8 mouse cellular contexts compared by ENCODE assay signal in genomic region chr14:51884031-51884544, GRCm38 (mm10). TPM values are rescaled to one million over a fixed set of nuclear protein-coding genes. Genes with fewer than 3 reads are reported as not detected.
DNase-seq lines count a peak whose midpoint lies in the region; ATAC-seq and TF ChIP-seq lines count a peak whose summit lies in the region.

No protein-coding gene starts in this region.

- peak overlapping the region; percentile 94 for H3K4me2 ChIP-seq in CH12.LX (ENCODE audit: insufficient read depth, low read depth, poor library complexity, severe bottlenecking)
- peak overlapping the region; percentile 82 for H3K4me2 ChIP-seq in forebrain, embryonic 13.5 days
- peak overlapping the region; percentile 91 for H3K4me2 ChIP-seq in liver, embryonic 15.5 days

- TF ChIP-seq CTCF in CH12.LX (conservative IDR thresholded peaks at IDR 0.05 in 1 of 2, IDR thresholded peaks at IDR 0.05 in 1 of 2; ENCODE audit: low read depth in 2 of 2, low read length in 2 of 2), result no peak

- DNase-seq in cerebellum, adult 9-10 months, result peak; percentile 50
- DNase-seq in CH12.LX (ENCODE audit: extremely low read depth), result peak; percentile 54
- no peak for DNase-seq in urinary bladder, postnatal 14 days (ENCODE audit: low spot score)
- DNase-seq in adrenal gland, postnatal 14 days, result no peak
- no peak for DNase-seq in gastrocnemius, postnatal 10 days

- H3K27ac ChIP-seq in CH12.LX (ENCODE audit: insufficient read depth, low read depth), result no peak overlapping the region
- peak overlapping the region; percentile 78 for H3K27ac ChIP-seq in forebrain, embryonic 13.5 days
- peak overlapping the region; percentile 38; the same call in 1 of the 2 replicates for H3K27ac ChIP-seq in liver, embryonic 15.5 days (replicated peaks)

- dilution Hi-C loops in CH12.LX (cut with MboI; ENCODE audit: extremely low pct_ligation_motif_present, extremely low pct_unique_long_range_greater_than_20kb, low sequenced_read_pairs), result no loop called here

- no peak for TF ChIP-seq POLR2A in CH12.LX (IDR thresholded peaks at IDR 0.05; ENCODE audit: low read depth, low read length)

- TF ChIP-seq EP300 in CH12.LX (IDR thresholded peaks at IDR 0.05; ENCODE audit: low read length), result no peak

- H3K27me3 ChIP-seq in CH12.LX (replicated peaks), result no peaks in the 10 kb centered on the region
- H3K27me3 ChIP-seq in forebrain, embryonic 13.5 days, result no peaks in the 10 kb centered on the region
- H3K27me3 ChIP-seq in liver, embryonic 15.5 days, result 0 out of 2 replicates have a peak, but pooled peaks cover 2% of the 10 kb centered on the region

- in situ Hi-C loops in CH12.LX (cut with MboI; ENCODE audit: low pct_ligation_motif_present, low pct_unique_long_range_greater_than_20kb, low sequenced_read_pairs), result no loop called here

- no peak for ATAC-seq in cerebellum, adult (ENCODE audit: insufficient number of reproducible peaks, low FRiP score, low TSS enrichment)
- peak; percentile 54 for ATAC-seq in forebrain, embryonic 13.5 days
- peak; percentile 26; the same call in 1 of the 2 replicates for ATAC-seq in liver, embryonic 15.5 days (ENCODE audit: insufficient read depth)

- peaks cover 17 to 29% of the 10 kb centered on the region in 2 experiments for H3K36me3 ChIP-seq in CH12.LX (replicated peaks in 1 of 2; ENCODE audit: control insufficient read depth in 1 of 2, insufficient read depth in 1 of 2, low read length in 1 of 2)
- H3K36me3 ChIP-seq in forebrain, embryonic 13.5 days (ENCODE audit: poor library complexity, severe bottlenecking), result peaks cover 25% of the 10 kb centered on the region
- peaks cover 25% of the 10 kb centered on the region for H3K36me3 ChIP-seq in liver, embryonic 15.5 days (replicated peaks)

- H3K79me2 ChIP-seq in CH12.LX (replicated peaks; ENCODE audit: control insufficient read depth, extremely low read depth, insufficient read depth, poor library complexity, severe bottlenecking), result peaks cover 13% of the 10 kb centered on the region

- H3K4me1 ChIP-seq in CH12.LX (ENCODE audit: control insufficient read depth in 1 of 2, insufficient read depth in 2 of 2), result peaks cover 0 to 15% of the 10 kb centered on the region in 2 experiments; a peak in 2 of 4 replicates
- peaks cover 18% of the 10 kb centered on the region for H3K4me1 ChIP-seq in forebrain, embryonic 13.5 days
- peaks cover 25% of the 10 kb centered on the region for H3K4me1 ChIP-seq in liver, embryonic 15.5 days (replicated peaks)

- H3K4me3 ChIP-seq in CH12.LX (replicated peaks in 1 of 3; ENCODE audit: low read depth in 2 of 3, low read length in 2 of 3, poor library complexity in 1 of 3), result peak overlapping the region; percentile 48 to 71 (median 63)
- peak overlapping the region; percentile 73 for H3K4me3 ChIP-seq in forebrain, embryonic 13.5 days
- peak overlapping the region; percentile 75 for H3K4me3 ChIP-seq in liver, embryonic 15.5 days (replicated peaks)

- TF ChIP-seq RAD21 in CH12.LX (IDR thresholded peaks at IDR 0.05; ENCODE audit: low read depth, low read length), result no peak

- H3K9ac ChIP-seq in CH12.LX (ENCODE audit: insufficient read depth, low read depth), result peak overlapping the region; percentile 67
- peak overlapping the region; percentile 58 for H3K9ac ChIP-seq in forebrain, embryonic 13.5 days
- no peak overlapping the region for H3K9ac ChIP-seq in liver, embryonic 15.5 days

- 1% methylated on average over 14 of the region's 14 CpGs for WGBS in forebrain, embryonic 13.5 days
- 2% methylated on average over 14 of the region's 14 CpGs for WGBS in liver, embryonic 15.5 days (ENCODE audit: insufficient replicate concordance)

- H3K9me3 ChIP-seq in CH12.LX (replicated peaks; ENCODE audit: low read length), result no peaks in the 10 kb centered on the region
- H3K9me3 ChIP-seq in forebrain, embryonic 13.5 days (replicated peaks), result no peaks in the 10 kb centered on the region
- H3K9me3 ChIP-seq in liver, embryonic 15.5 days (replicated peaks), result no peaks in the 10 kb centered on the region

TF ChIP-seq in CH12.LX, 34 proteins besides CTCF, POLR2A, EP300 and RAD21:
- TF ChIP-seq USF1 (IDR thresholded peaks at IDR 0.05; ENCODE audit: low read depth, low read length), result no peak
- no peak for TF ChIP-seq KAT2A (IDR thresholded peaks at IDR 0.05; ENCODE audit: insufficient replicate concordance, low read length)
- peak; percentile 10; the same call in 1 of the 2 replicates for TF ChIP-seq MAX (IDR thresholded peaks at IDR 0.05; ENCODE audit: low read length)
- TF ChIP-seq MEF2A (IDR thresholded peaks at IDR 0.05; ENCODE audit: borderline replicate concordance, low read depth, low read length), result 0 out of 2 replicates have a peak, but pooled peaks have one; percentile 8
- peak; percentile 7; the same call in 1 of the 2 replicates for TF ChIP-seq BHLHE40 (IDR thresholded peaks at IDR 0.05; ENCODE audit: low read depth, low read length)
- peak; percentile 21; the same call in 1 of the 2 replicates for TF ChIP-seq SIN3A (IDR thresholded peaks at IDR 0.05; ENCODE audit: low read length)
- 0 out of 2 replicates have a peak, but pooled peaks have one; percentile 2 for TF ChIP-seq NELFE (IDR thresholded peaks at IDR 0.05; ENCODE audit: low read depth, low read length)
- 0 out of 2 replicates have a peak, but pooled peaks have one; percentile 10 for TF ChIP-seq MXI1 (IDR thresholded peaks at IDR 0.05; ENCODE audit: low read depth, low read length)
- TF ChIP-seq ZKSCAN1 (IDR thresholded peaks at IDR 0.05; ENCODE audit: borderline replicate concordance, low read depth, low read length), result no peak
- peak; percentile 92 for TF ChIP-seq CHD1 (IDR thresholded peaks at IDR 0.05; ENCODE audit: low read depth, low read length)
- 0 out of 2 replicates have a peak, but pooled peaks have one; percentile 0 for TF ChIP-seq TCF12 (IDR thresholded peaks at IDR 0.05; ENCODE audit: low read depth, low read length)

RNA-seq across cellular contexts. Expression of gene Mettl17, which starts 0.6 kb away (rescaled TPM):
- total RNA-seq in CH12.LX (2012; rRNA removed) (19.5 and 21.7 TPM in 2 replicates), CH12.LX (2014; rRNA removed) (26.2 and 32.3 TPM in 2 replicates)
- polyA plus RNA-seq in CH12.LX (2012; ENCODE audit: insufficient read length, low read depth), result 29.9 and 32.0 TPM in 2 replicates
- 60.5 and 76.5 TPM in 2 replicates for polyA plus RNA-seq in forebrain, embryonic 13.5 days (2015; fragmentation: Nextera tagmentation; extraction: Ambion mirVana)
- 12.3 and 13.6 TPM in 2 replicates for polyA plus RNA-seq in liver, embryonic 15.5 days (2015; fragmentation: Nextera tagmentation; extraction: Ambion mirVana)
- total RNA-seq in adrenal gland, postnatal 14 days (2021), result 37.1 and 39.0 TPM in 2 replicates
- total RNA-seq in gastrocnemius, postnatal 10 days (2021), result 10 to 100 TPM; 11.1 to 14.9 TPM

RNA-seq across cellular contexts. Expression of gene Slc39a2, which starts 8.6 kb away (rescaled TPM):
- total RNA-seq in CH12.LX (2012; rRNA removed), result 0.42 TPM in 2 replicates
- total RNA-seq in CH12.LX (2014; rRNA removed), result 0.11 and 0.20 TPM in 2 replicates
- 0.44 and 0.49 TPM in 2 replicates for polyA plus RNA-seq in CH12.LX (2012; ENCODE audit: insufficient read length, low read depth)
- polyA plus RNA-seq in forebrain, embryonic 13.5 days (2015; fragmentation: Nextera tagmentation; extraction: Ambion mirVana), result 1.3 and 1.5 TPM in 2 replicates
- 0.08 and 0.09 TPM in 2 replicates for polyA plus RNA-seq in liver, embryonic 15.5 days (2015; fragmentation: Nextera tagmentation; extraction: Ambion mirVana)
- total RNA-seq in adrenal gland, postnatal 14 days (2021), result 0.63 and 0.64 TPM in 2 replicates
- total RNA-seq in gastrocnemius, postnatal 10 days (2021), result under 1 TPM; 0.45 to 0.68 TPM

RNA-seq across cellular contexts. Expression of gene Ndrg2, which starts 29.9 kb away (rescaled TPM):
- total RNA-seq in CH12.LX (2012; rRNA removed), result 0.59 and 1.1 TPM in 2 replicates
- 0.43 and 0.50 TPM in 2 replicates for total RNA-seq in CH12.LX (2014; rRNA removed)
- 0.74 and 1.0 TPM in 2 replicates for polyA plus RNA-seq in CH12.LX (2012; ENCODE audit: insufficient read length, low read depth)
- polyA plus RNA-seq in forebrain, embryonic 13.5 days (2015; fragmentation: Nextera tagmentation; extraction: Ambion mirVana), result 98.2 and 99.0 TPM in 2 replicates
- polyA plus RNA-seq in liver, embryonic 15.5 days (2015; fragmentation: Nextera tagmentation; extraction: Ambion mirVana), result 39.7 and 47.6 TPM in 2 replicates
- total RNA-seq in adrenal gland, postnatal 14 days (2021), result 314 and 338 TPM in 2 replicates
- total RNA-seq in gastrocnemius, postnatal 10 days (2021), result 100 to 1,000 TPM; 700 to 765 TPM

RNA-seq across cellular contexts. Expression of gene Ear6, which starts 30.6 kb away (rescaled TPM):
- total RNA-seq in CH12.LX (2012; rRNA removed) (not detected in 2 replicates), CH12.LX (2014; rRNA removed) (not detected in 2 replicates)
- polyA plus RNA-seq in CH12.LX (2012; ENCODE audit: insufficient read length, low read depth), result not detected in 2 replicates
- polyA plus RNA-seq in forebrain, embryonic 13.5 days (2015; fragmentation: Nextera tagmentation; extraction: Ambion mirVana), result not detected in 2 replicates
- polyA plus RNA-seq in liver, embryonic 15.5 days (2015; fragmentation: Nextera tagmentation; extraction: Ambion mirVana), result 6.1 and 12.4 TPM in 2 replicates
- 0.67 TPM in 1 of 2 replicates, not detected in the other for total RNA-seq in adrenal gland, postnatal 14 days (2021)
- not detected for total RNA-seq in gastrocnemius, postnatal 10 days (2021)

RNA-seq across cellular contexts. Expression of gene Tppp2, which starts 34.1 kb away (rescaled TPM):
- total RNA-seq in CH12.LX (2012; rRNA removed) (not detected in 2 replicates), CH12.LX (2014; rRNA removed) (not detected in 2 replicates)
- not detected in 2 replicates for polyA plus RNA-seq in CH12.LX (2012; ENCODE audit: insufficient read length, low read depth)
- not detected in 2 replicates for polyA plus RNA-seq in forebrain, embryonic 13.5 days (2015; fragmentation: Nextera tagmentation; extraction: Ambion mirVana)
- not detected in 2 replicates for polyA plus RNA-seq in liver, embryonic 15.5 days (2015; fragmentation: Nextera tagmentation; extraction: Ambion mirVana)
- total RNA-seq in adrenal gland, postnatal 14 days (2021), result not detected in 2 replicates
- total RNA-seq in gastrocnemius, postnatal 10 days (2021), result not detected

Comparison
In these comparisons a context has a peak if more than half of its experiments do, and no peak if none do; other contexts are left out.
1. DNase-seq: peak in cerebellum, adult 9-10 months (single experiment) and CH12.LX (single experiment); none in urinary bladder, postnatal 14 days (single experiment), adrenal gland, postnatal 14 days (single experiment) and gastrocnemius, postnatal 10 days (single experiment).
2. RNA of gene Ndrg2, which starts 29.9 kb away (total RNA-seq): 700 to 765 TPM in gastrocnemius, postnatal 10 days and 314 to 338 TPM in adrenal gland, postnatal 14 days; 0.43 to 1.1 TPM in CH12.LX; every median in the first group is over 100 times any median in the second.
3. Peak in every context shown above with its lines, with median percentiles within 50 percentile points of each other: H3K4me2 ChIP-seq and H3K4me3 ChIP-seq.